Mouse (Mus musculus): ENCODE measurements around the gene Rasa1. TPM values are rescaled to one million over a fixed set of nuclear protein-coding genes. Genes with fewer than 3 reads are reported as not detected.

Rasa1 gene
- 10 to 100 TPM; 25.7 to 26.4 TPM for total RNA-seq (2021)
- long read RNA-seq, experiment 1, full-length matches to known transcripts = 12 of 12 reads
- long read RNA-seq, experiment 1, partial matches to known transcripts = 0 of 12 reads
- long read RNA-seq, experiment 1, other reads (novel, unspliced or antisense) = 0 of 12 reads
- long read RNA-seq, experiment 2, full-length matches to known transcripts = 6 of 6 reads
- long read RNA-seq, experiment 2, partial matches to known transcripts = 0 of 6 reads
- long read RNA-seq, experiment 2, other reads (novel, unspliced or antisense) = 0 of 6 reads

DNA sequence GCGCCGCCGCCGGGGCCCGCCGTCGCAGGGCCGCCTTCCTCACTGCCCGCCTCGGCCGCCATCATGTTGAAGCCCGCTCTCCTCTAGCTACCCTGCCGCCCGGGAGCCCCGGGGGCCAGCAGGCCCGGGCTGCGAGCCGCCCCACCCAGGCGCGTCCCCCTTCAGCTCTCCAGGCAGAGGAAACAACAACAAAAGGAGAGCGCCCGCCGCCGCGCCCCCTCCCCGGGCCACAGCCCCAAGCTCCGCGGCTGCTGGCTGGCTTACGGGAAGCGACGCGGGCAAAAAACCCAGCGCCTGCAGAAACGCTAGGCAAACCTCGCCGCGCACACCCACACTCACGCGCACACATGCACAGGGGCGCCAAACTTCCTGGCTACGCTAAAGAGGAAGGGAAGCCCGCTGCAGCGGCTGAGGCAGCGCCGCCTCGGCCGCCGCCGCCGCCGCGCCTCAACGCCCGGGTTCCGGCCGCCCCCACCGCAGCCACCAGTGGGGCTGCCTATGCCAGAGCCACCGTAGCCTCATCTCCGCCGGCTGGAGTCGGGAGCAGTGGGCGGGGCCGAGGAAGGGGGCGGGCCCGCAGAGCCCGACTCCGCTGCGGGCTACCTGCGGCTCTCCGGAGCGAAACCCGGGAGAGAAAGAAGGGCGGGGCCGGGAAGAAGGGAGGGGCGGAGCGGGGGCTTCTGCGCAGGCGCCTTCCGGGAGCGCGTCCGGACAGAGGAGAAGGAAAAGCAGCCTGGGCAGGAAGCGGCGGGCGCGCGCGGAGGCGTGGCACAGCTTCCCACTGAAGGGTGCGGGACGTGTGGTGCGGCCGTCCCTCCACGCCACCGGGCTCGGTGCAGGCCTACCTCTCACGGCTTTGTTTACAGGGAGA lies at the start of gene Rasa1:
Gene Rasa1, minus strand, starts transcription at position 288 of the 871 bp plus-strand sequence.
- peak; percentile 93 to 97 for DNase-seq

DNA sequence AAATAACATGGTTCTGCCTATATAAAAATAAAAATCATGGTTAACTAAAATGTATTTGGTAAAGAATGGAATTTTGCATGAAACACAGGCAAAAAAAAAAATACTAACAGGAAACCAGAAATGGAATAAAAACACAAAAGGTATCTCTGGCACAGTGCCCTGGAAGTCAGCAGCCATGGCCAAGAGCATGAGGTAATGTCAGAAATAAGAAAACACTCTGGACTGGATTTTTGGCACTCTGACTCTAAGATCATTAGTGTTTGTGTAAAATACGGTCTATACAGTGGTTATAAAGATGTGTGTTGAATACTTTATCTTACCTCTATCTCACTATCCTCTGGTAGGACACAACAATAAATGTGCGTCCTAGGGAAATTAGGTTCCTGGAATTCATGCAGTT lies 22.6 kb upstream of the Rasa1 start:
- no peak for DNase-seq

DNA sequence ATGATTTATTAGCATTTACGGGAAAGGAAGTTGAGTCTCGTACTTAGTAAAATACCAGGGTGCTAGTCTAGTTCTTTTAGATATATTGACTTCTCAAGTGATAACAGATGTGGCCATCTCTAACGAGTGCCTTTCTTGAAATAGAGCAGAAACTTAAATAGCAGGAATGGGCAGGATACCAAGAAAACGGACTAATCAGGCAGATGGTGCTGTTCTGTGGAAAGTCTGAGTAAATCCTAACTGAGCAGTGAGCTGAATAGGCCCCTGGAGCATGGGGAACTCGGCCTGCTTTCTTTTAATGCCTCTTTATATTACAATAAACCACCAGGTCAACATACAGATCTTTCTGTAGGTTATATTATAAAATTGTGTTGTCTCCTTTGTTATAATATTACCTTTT lies 22.0 kb upstream of the Rasa1 start:
- DNase-seq = peak; percentile 11 to 18

DNA sequence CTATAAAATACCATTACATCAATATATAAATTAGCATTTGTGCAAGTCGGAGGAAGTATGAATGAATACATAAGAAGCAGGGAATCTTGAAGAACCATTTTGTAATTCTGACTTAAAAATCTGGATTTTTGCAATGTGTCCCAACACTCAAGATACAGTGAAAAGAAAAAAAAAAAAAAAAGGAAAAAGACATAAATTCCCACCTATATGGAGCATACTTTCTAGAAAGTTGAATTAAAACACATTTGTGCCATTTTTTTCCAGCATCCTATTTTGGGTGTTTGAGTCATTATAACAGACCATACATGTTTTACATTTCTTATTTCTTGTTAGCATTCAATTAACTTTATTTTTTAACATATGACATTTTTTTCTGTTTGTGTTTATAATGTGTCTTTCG lies 21.6 kb upstream of the Rasa1 start:
- DNase-seq = no peak

DNA sequence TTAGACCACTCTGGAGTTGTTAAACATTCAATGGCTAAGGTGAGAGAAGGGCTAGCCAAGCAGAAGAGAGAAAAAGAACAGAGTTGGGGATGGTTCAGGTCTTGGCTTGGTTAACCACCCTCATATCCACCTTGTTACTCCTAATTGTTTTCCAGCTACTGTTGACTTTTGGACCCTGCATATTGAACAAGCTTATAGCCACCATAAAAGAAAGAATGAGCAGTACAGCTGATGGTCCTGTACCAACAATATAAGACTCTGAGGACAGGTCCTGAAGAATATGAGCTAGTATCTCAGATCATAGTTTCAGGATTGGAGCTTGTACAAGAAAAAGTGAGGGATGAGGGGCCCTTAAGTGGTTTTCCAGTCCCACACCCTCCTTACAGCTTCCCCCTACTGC lies 17.1 kb upstream of the Rasa1 start:
- no peak for DNase-seq

DNA sequence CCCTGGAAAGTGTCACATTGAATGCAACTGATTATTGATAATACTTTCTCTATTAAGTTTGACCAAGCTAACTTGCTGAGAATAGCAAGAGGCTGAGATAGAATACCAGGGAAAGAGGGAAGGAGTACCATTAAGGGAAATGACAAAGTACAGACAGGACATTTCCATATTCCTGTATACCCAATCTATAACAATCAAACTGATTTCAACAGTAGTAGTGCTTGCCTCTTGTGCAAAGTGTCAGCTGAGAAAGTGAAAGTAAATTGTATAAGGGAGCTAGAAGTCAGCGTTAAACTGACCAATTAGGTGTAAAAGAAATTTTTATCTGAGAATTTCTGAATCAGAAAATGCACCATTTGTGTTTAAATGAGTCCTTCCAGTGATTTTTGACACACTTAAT lies 1.7 kb upstream of the Rasa1 start:
- no peak for DNase-seq

DNA sequence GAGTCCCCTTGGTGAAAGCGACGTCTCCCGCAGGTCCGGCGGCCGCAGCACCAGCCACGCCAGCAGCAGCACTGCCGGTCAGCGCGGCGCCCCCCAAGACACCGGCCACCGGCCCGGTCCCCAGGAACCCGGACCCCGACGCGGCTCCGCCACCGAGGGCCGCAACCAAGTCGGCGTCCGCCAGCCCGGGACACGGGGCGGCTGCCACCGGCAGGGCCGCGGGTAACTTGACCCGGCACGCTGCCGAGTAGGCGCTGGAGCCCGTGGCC lies 422 bp downstream of the Rasa1 start:
- DNase-seq = no peak

DNA sequence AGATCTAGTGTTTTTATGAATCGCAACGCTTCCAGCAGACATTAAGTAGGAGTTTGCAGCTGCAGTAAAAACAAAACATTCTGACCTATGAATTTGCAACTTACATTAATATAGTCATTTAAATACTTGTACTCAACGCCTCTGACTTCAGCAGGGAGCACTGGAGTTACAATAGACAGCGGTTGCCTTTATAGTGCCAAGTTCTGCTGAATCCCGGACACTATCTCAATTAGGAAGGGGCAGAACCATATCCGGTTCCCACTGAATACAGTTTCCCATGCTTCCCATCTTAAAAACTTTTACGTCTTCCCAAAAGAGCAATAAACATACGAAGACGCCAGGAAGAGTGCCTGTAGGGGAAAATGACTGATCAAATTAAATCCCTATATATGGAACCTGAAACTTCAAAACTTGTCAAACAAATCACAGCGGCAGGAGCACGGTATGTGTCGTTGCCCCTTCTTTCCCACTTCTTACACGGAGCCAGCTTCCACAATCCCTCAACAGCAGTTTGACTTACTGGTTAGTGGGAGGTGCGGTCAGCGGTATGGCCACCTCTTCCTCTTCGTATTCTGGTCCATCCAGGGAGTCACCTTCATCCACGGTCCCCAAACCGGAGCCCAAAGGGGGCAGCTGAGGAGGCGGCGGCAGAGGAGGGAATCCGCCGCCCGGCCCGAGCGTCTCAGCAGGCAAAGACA lies 905 bp downstream of the Rasa1 start:
- DNase-seq = peak; percentile 57 to 69

DNA sequence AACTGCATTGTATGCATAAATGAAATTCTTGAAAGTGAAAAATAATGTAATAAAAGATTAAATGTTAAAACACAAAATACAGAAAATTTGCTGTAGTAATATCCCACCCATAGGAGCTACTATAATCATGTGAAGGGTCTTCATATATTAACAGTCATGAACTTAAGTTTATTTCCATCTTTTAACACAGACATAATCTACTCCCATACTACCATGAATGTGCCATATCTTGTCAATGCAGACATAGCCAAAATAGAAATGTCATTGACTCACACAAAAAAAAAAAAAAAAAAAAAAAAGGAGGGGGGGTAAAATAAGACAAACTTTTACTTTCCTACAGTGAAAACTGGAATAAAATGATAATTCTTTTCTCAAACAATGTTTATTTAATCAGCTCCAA lies 6.3 kb downstream of the Rasa1 start:
- no peak for DNase-seq

DNA sequence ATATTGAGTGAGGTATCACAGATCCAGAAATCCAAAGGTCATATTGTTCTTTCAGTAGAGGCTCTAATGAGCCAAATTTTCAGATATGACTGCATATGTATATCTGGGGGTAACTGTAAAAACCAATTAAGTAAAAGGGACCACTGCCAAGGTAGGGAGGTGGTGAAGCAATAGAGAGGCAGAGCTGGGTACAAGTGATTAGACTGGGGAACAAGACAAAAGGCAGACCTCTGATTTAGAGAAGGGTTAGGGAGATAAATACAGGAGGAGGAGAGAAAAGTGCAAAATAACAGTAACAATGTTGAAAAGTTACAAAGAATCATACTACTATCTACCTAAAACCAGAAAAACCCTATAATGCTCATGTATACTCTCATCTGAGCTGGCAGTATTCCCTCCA lies 10.0 kb downstream of the Rasa1 start:
- DNase-seq = no peak

DNA sequence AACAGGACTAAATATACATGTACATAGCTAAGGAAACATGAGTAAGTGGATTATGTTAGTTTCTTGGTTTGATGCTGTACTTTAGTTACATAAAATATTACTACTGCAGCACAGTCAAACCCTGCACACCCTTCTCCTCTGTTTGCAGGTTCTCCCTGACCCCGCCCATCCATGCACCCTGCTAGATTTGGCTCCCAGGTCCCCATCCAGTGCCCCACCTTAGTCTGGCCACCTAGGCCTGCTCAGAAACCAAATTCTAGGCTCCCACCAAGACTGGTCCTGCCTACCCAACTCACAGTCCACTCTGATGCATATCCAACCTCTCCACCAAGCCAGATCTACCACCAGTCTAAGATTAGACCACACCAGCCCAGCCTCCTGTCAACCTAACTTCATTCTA lies 14.4 kb downstream of the Rasa1 start:
- DNase-seq = no peak

DNA sequence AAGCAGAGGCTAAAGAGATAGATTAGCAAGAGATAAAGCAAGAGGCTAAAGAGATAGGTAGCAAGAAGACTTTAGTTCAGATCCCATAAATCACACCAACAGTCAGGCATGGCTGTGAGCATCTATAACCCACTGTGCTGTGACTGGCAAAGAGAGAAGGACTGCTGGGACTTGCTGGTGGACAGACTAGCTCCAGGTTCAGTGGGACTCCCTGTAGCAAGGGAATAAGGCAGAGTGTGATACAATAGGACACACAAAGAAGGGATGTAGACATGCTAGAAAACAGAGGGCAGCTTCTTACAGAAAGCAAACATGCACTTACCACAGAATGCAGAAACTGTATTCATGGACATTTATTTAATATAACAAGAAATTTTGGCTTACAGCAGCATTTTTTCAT lies 15.1 kb downstream of the Rasa1 start:
- DNase-seq = no peak

DNA sequence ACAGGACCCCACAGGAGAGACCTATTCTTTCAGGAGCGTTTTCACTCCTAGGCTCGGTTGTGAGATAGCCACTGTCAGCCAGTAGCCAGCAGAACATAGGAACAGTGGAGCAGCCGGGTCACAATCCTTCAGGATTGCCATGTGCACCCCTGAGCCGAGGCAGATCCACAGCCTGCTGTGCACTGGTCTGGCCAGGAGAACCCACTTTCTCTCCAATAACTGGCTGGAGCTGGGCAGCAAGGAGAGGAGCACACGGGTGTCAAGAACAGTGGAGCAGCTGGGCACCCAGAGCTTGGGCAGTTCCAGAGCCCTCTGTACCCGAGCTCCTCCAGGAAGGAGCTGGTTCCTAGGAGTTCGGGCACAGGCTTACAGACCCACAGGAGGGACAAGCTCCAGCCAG lies 50.2 kb downstream of the Rasa1 start:
- no peak for DNase-seq

DNA sequence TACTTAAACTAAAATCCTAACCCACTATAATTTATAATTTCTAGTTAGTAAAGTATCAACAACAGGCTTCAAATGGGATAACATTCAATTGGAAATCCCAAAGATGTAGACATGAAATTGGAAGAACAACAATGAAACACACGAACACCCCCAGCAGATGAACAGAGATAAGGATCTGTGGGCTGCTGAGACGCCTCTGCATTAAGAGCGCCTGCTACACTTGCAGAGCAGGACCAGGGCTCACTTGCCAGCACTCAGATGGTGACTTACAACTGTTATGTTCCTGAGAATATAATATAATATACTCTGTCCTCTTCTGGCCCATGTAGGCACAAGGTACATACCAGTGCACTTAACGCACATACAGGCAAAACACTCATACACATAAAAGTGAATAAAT lies 70.3 kb downstream of the Rasa1 start:
- no peak for DNase-seq

DNA sequence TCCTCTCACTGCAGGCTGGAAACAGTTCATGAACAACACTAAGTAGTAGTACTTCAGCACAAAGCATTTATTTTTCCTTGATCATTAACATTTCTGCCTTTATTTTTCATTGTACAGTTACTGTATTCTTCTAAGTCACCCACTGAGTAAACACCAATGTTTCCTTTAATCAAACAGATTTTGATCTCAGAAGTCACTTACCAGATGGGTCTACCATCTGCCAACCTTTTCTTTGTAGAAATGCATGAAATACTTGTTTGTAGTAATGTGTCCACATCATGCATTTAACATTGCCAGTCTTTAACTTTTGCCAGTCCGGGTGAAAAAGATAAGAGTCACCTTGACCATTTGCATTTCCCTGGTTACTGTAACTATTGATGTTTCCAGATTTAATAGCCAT lies 78.6 kb downstream of the Rasa1 start:
- no peak for DNase-seq

DNA sequence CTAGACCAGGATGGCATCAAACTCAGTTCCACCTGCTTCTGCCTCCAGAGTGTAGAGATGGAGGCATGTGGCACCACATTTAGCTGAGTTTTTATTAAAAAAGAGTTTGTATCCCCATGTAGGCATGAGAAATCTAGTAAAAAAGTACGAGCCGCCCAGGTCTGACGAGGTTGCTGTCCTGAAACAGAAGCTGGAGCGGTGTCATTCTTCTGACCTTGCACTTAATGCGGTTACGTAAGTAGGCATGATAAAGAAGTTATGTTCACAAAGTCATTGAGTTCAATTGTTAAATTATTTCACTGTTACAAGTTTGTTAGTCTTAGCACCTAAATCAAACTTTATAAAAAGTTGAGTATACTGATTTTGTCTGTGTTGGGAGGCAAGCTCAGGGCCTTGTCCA lies 80.3 kb downstream of the Rasa1 start:
- peak in 1 of 2 experiments; percentile 8 for DNase-seq

DNA sequence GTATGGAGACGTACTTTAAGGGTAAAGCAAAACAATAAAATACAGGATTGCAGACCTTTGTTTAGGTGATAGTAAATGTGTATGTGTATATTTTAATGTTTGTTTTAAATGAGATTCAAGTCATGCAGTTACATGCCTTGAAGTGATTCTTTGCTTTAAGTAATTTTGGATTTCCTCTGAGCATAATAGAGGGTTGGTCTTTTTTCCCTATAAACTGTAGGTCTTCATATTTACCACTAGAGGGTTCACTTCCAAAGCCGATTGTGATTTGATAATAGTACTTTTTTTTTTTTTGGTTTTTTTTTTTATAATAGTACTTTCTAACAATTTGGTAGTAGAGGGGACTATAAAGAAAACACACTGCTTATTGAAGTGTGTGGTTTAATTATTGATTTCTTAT lies 81.4 kb downstream of the Rasa1 start:
- DNase-seq = no peak

DNA sequence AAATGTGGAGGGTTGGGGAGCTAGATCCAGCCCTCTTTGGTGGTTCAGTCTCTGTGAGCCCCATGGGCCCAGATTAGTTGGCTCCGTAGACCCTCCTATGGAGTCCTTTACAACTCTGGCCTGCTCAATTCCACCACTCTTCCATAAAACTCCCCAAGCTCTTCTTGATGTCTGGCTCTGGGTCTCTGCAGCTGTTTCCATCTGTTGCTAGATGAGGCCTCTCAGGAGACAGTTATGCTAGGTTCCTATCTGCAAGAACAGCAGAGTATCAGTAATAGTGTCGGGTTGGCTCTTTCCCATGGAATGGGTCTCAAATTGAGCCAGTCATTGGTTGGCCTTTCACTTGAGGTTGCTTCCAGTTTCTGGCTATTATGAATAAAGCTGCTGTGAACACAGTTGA lies 97.7 kb downstream of the Rasa1 start:
- DNase-seq = peak in 1 of 2 experiments; percentile 7

DNA sequence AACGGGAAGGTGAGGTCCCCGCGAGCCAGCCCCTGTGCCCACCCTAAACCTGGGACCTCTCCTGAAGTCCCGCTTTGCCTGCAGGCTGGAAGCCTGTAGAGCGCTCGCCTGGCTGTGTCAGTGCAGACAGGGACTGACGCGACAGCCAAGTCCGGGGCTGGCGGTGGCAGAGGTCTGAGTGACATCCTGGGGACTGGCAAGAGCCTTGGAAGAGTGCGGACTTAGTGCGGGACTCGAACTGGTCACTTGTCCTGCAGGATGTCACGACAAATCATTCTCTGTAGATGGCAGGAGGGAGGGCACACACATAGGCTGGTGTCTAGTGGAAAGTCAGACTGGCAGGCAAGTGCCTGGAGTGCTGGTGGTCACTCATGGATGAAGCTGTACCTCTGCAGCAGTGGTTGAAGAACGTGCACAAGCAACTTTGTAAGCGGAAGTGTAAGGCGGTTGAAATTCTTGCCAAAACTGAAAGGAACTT lies 99.2 kb downstream of the Rasa1 start:
- no peak for DNase-seq

DNA sequence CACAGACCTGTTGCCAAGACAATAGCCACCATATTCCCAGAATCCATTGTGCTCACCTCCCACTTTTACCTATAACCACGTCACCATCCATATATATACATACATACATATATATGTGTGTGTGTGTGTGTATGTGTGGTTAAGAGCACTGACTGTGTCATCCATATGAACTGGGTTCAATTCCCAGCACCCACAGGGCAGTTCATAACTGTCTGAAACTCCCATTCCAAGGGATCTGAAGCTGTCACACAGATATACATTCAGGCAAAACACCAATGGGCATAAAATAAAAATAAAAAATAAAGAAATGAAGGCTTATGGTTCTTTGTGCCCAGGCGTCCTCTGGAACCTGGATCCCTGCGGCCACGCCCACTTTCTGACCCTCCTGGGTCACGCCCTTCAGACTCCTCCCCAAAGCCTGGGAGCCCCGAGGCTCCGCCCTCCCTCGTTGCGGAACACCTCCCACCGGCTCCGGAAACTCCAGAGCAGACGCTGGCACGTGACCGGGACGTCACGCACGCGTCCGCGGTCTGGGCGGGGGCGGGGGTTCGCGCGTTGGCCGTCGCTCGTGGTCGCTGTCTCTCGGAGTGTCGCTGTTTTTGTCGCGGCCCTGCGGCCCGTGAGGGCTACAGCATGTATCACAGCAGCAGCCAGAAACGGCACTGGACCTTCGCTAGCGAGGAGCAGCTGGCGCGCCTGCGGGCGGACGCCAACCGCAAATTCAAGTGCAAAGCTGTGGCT lies 99.9 kb downstream of the Rasa1 start, which contains the start of gene Ccnh:
Gene Ccnh, plus strand, starts transcription at position 506 of the 741 bp plus-strand sequence.
- DNase-seq = peak; percentile 94 to 95
